Mouse (Mus musculus) hindbrain, embryonic 12.5 days (tissue): ENCODE measurements around the gene Aff1. TPM values are rescaled to one million over a fixed set of nuclear protein-coding genes. Genes with fewer than 3 reads are reported as not detected.

ENCODE experiments used
- ATAC-seq: fragments of 200-750 bp; cut with Nextera tagmentation; 2 replicates; pipeline ENCODE4 v1.8.0; 2017; ENCODE audit warnings: moderate TSS enrichment; ENCODE audit not compliant: low FRiP score
- H3K27ac ChIP-seq: fragments of 300-500 bp; sonication (generic); 2 replicates; pipeline ENCODE4 v1.5.1; 2016; ENCODE audit warnings: mild to moderate bottlenecking
- H3K27me3 ChIP-seq: fragments of 300-500 bp; sonication (generic); 2 replicates; pipeline ENCODE4 v1.6.1; 2016; ENCODE audit warnings: mild to moderate bottlenecking
- H3K36me3 ChIP-seq: fragments of 300-500 bp; sonication (generic); 2 replicates; pipeline ENCODE4 v1.6.1; 2016; ENCODE audit warnings: mild to moderate bottlenecking
- H3K4me1 ChIP-seq: fragments of 300-500 bp; sonication (generic); 2 replicates; pipeline ENCODE4 v1.6.1; 2016
- H3K4me2 ChIP-seq: fragments of 300-500 bp; sonication (generic); replicated peaks from 2 replicates; pipeline ENCODE4 v1.6.1; 2016; ENCODE audit warnings: mild to moderate bottlenecking
- H3K4me3 ChIP-seq: fragments of 300-500 bp; sonication (generic); 2 replicates; pipeline ENCODE4 v1.5.1; 2016; ENCODE audit warnings: mild to moderate bottlenecking
- H3K9ac ChIP-seq: fragments of 300-500 bp; sonication (generic); 2 replicates; pipeline ENCODE4 v1.6.1; 2016; ENCODE audit warnings: mild to moderate bottlenecking, moderate library complexity
- H3K9me3 ChIP-seq: fragments of 300-500 bp; sonication (generic); replicated peaks from 2 replicates; pipeline ENCODE4 v1.6.1; 2016; ENCODE audit warnings: mild to moderate bottlenecking
- WGBS: fragments of 180-500 bp; shearing (Covaris S2); methylation state at CpG from one replicate; pipeline ENCODE4 v1.1.7; 2016; 5-methylcytosine and 5-hydroxymethylcytosine counted together
- polyA plus RNA-seq: library from polyadenylated mRNA; unstranded; fragments of >200 nt; fragmentation: Nextera tagmentation; extraction: Ambion mirVana; gene quantifications from 2 replicates; pipeline ENCODE4 v1.2.1, GENCODE M21; 2016

Gene Aff1
- polyA plus RNA-seq, 1 experiment from 2014 or later: 5.4 TPM

GRCm38 (mm10) chr5:103759489-103760424 is 67.6 kb downstream of the Aff1 start:
- no peak; the same call in 1 of the 2 replicates for ATAC-seq
- 43% methylated on average over 14 of the region's 14 CpGs for WGBS
- peak overlapping the region; percentile 17; the same call in 1 of the 2 replicates for H3K27ac ChIP-seq
- H3K9ac ChIP-seq: peak overlapping the region; percentile 50; the same call in 1 of the 2 replicates
- no peaks in the 10 kb centered on the region for H3K27me3 ChIP-seq
- H3K9me3 ChIP-seq: no peaks in the 10 kb centered on the region
- H3K36me3 ChIP-seq: no peaks in the 10 kb centered on the region
- peak overlapping the region; percentile 27 for H3K4me3 ChIP-seq
- H3K4me1 ChIP-seq: peaks cover 13% of the 10 kb centered on the region
- peak overlapping the region; percentile 61 for H3K4me2 ChIP-seq

- peaks cover 13% of the 10 kb centered on the region for H3K4me1 ChIP-seq
- H3K9me3 ChIP-seq: no peaks in the 10 kb centered on the region
- 5% methylated on average over 20 of the region's 20 CpGs for WGBS
- peak overlapping the region; percentile 27 for H3K4me3 ChIP-seq
- H3K9ac ChIP-seq: peak overlapping the region; percentile 50
- H3K27ac ChIP-seq: peak overlapping the region; percentile 17; the same call in 1 of the 2 replicates
- peak overlapping the region; percentile 61 for H3K4me2 ChIP-seq
- H3K36me3 ChIP-seq: no peaks in the 10 kb centered on the region
- H3K27me3 ChIP-seq: no peaks in the 10 kb centered on the region
- ATAC-seq: no peak
Observed at GRCm38 (mm10) chr5:103760425-103761131, 68.4 kb downstream of the Aff1 start.

GRCm38 (mm10) chr5:103761754-103762153 is 69.6 kb downstream of the Aff1 start:
- 82% methylated on average over 7 of the region's 7 CpGs for whole genome bisulfite sequencing
- no peak overlapping the region for H3K4me3 ChIP-seq

GRCm38 (mm10) chr5:103762850-103763254 is 70.7 kb downstream of the Aff1 start:
- Histone ChIP-seq H3K9me3 (peaks cover 6% of the 10 kb centered on the region; the same call in 1 of the 2 replicates), H3K9ac (no peak overlapping the region), H3K27ac (no peak overlapping the region), H3K4me2 (no peak overlapping the region), H3K27me3 (no peaks in the 10 kb centered on the region), H3K4me1 (peaks cover 13% of the 10 kb centered on the region), H3K4me3 (no peak overlapping the region), H3K36me3 (0 out of 2 replicates have a peak, but pooled peaks cover 3% of the 10 kb centered on the region)
- WGBS: 83% methylated on average over 4 of the region's 4 CpGs
- no peak for ATAC-seq

More at GRCm38 (mm10) chr5:103761754-103762153, 69.6 kb downstream of the Aff1 start:
- ATAC-seq: no peak
- Histone ChIP-seq H3K9me3 (peaks cover 6% of the 10 kb centered on the region; the same call in 1 of the 2 replicates), H3K4me2 (no peak overlapping the region), H3K27ac (no peak overlapping the region), H3K27me3 (no peaks in the 10 kb centered on the region), H3K36me3 (0 out of 2 replicates have a peak, but pooled peaks cover 3% of the 10 kb centered on the region), H3K4me1 (peaks cover 13% of the 10 kb centered on the region), H3K9ac (no peak overlapping the region)

GRCm38 (mm10) chr5:103765356-103765755 is 73.2 kb downstream of the Aff1 start:
- no peak for ATAC-seq
- H3K9me3 ChIP-seq: peaks cover 6% of the 10 kb centered on the region; the same call in 1 of the 2 replicates
- H3K27ac ChIP-seq: no peak overlapping the region
- no peaks in the 10 kb centered on the region for H3K27me3 ChIP-seq
- no peak overlapping the region for H3K4me2 ChIP-seq
- 0 out of 2 replicates have a peak, but pooled peaks cover 3% of the 10 kb centered on the region for H3K36me3 ChIP-seq
- H3K4me1 ChIP-seq: peaks cover 6% of the 10 kb centered on the region
- H3K9ac ChIP-seq: no peak overlapping the region
- WGBS: 95% methylated on average over 4 of the region's 4 CpGs
- H3K4me3 ChIP-seq: no peak overlapping the region

GRCm38 (mm10) chr5:103765758-103766431 is 73.7 kb downstream of the Aff1 start:
- ATAC-seq: no peak
- Histone ChIP-seq H3K9me3 (peaks cover 6% of the 10 kb centered on the region; the same call in 1 of the 2 replicates), H3K36me3 (0 out of 2 replicates have a peak, but pooled peaks cover 3% of the 10 kb centered on the region), H3K9ac (no peak overlapping the region), H3K27me3 (no peaks in the 10 kb centered on the region), H3K4me3 (no peak overlapping the region), H3K4me1 (peaks cover 1% of the 10 kb centered on the region), H3K27ac (no peak overlapping the region), H3K4me2 (no peak overlapping the region)
- WGBS: 97% methylated on average over 2 of the region's 2 CpGs

- Histone ChIP-seq H3K36me3 (0 out of 2 replicates have a peak, but pooled peaks cover 3% of the 10 kb centered on the region), H3K4me3 (no peak overlapping the region), H3K9ac (no peak overlapping the region), H3K4me1 (peaks cover 4% of the 10 kb centered on the region), H3K27me3 (no peaks in the 10 kb centered on the region), H3K27ac (no peak overlapping the region), H3K4me2 (no peak overlapping the region), H3K9me3 (peaks cover 6% of the 10 kb centered on the region; the same call in 1 of the 2 replicates)
- ATAC-seq: no peak
- 97% methylated on average over 4 of the region's 4 CpGs for WGBS
Observed at GRCm38 (mm10) chr5:103766432-103766815, 74.2 kb downstream of the Aff1 start.

GRCm38 (mm10) chr5:103768961-103769360 is 76.8 kb downstream of the Aff1 start:
- ATAC-seq: no peak
- Histone ChIP-seq H3K9ac (no peak overlapping the region), H3K4me3 (no peak overlapping the region), H3K27ac (no peak overlapping the region), H3K27me3 (no peaks in the 10 kb centered on the region), H3K4me1 (peaks cover 26% of the 10 kb centered on the region), H3K9me3 (peaks cover 6% of the 10 kb centered on the region; the same call in 1 of the 2 replicates), H3K36me3 (0 out of 2 replicates have a peak, but pooled peaks cover 3% of the 10 kb centered on the region), H3K4me2 (no peak overlapping the region)
- WGBS: 89% methylated on average over 3 of the region's 3 CpGs

- H3K9ac ChIP-seq: no peak overlapping the region
- no peak overlapping the region for H3K4me3 ChIP-seq
- H3K27me3 ChIP-seq: no peaks in the 10 kb centered on the region
- ATAC-seq: no peak
- H3K4me1 ChIP-seq: peaks cover 33% of the 10 kb centered on the region
- H3K27ac ChIP-seq: no peak overlapping the region
- H3K9me3 ChIP-seq: peaks cover 6% of the 10 kb centered on the region; the same call in 1 of the 2 replicates
- 87% methylated on average over 9 of the region's 9 CpGs for whole genome bisulfite sequencing
- 0 out of 2 replicates have a peak, but pooled peaks cover 3% of the 10 kb centered on the region for H3K36me3 ChIP-seq
- no peak overlapping the region for H3K4me2 ChIP-seq
Observed at GRCm38 (mm10) chr5:103769701-103770100, 77.5 kb downstream of the Aff1 start.

- Histone ChIP-seq H3K4me1 (peaks cover 38% of the 10 kb centered on the region), H3K36me3 (0 out of 2 replicates have a peak, but pooled peaks cover 3% of the 10 kb centered on the region), H3K9me3 (peaks cover 5% of the 10 kb centered on the region; the same call in 1 of the 2 replicates), H3K27me3 (no peaks in the 10 kb centered on the region), H3K4me3 (no peak overlapping the region), H3K4me2 (no peak overlapping the region), H3K9ac (no peak overlapping the region), H3K27ac (0 out of 2 replicates have a peak overlapping the region, but pooled peaks have one; percentile 57)
- ATAC-seq: no peak
- WGBS: 87% methylated on average over 6 of the region's 6 CpGs
Observed at GRCm38 (mm10) chr5:103770447-103771222, 78.5 kb downstream of the Aff1 start.

GRCm38 (mm10) chr5:103771380-103771779 is 79.2 kb downstream of the Aff1 start:
- no peaks in the 10 kb centered on the region for H3K27me3 ChIP-seq
- no peak overlapping the region for H3K4me3 ChIP-seq
- H3K9me3 ChIP-seq: no peaks in the 10 kb centered on the region
- 11% methylated on average over 6 of the region's 6 CpGs for WGBS
- no peak for ATAC-seq
- H3K27ac ChIP-seq: peak overlapping the region; percentile 57; the same call in 1 of the 2 replicates
- peaks cover 38% of the 10 kb centered on the region for H3K4me1 ChIP-seq
- H3K36me3 ChIP-seq: no peaks in the 10 kb centered on the region
- no peak overlapping the region for H3K4me2 ChIP-seq
- H3K9ac ChIP-seq: no peak overlapping the region
